Mouse (Mus musculus) adrenal gland, postnatal 36 days (tissue): ENCODE results near the gene Gm19684. TPM values are rescaled to one million over a fixed set of nuclear protein-coding genes. Genes with fewer than 3 reads are reported as not detected.
"Not testable (repeated sequence)": the region's sequence is repeated elsewhere in the genome, so short reads cannot be mapped to it uniquely, and the experiment has no call there.

ENCODE experiments used
- DNase-seq, 2 experiments: peaks; one replicate each; pipeline ENCODE4 v3.0.0; 2021; ENCODE audit warnings: mixed read lengths in 1 of 2
- total RNA-seq, 2 experiments: library from RNA; stranded (reverse); gene quantifications; 2 replicates each; pipeline ENCODE4 v1.2.3; 2021

Gm19684 gene
- total RNA-seq, 2 experiments from 2014 or later = 0.16 to 0.30 TPM

DNA sequence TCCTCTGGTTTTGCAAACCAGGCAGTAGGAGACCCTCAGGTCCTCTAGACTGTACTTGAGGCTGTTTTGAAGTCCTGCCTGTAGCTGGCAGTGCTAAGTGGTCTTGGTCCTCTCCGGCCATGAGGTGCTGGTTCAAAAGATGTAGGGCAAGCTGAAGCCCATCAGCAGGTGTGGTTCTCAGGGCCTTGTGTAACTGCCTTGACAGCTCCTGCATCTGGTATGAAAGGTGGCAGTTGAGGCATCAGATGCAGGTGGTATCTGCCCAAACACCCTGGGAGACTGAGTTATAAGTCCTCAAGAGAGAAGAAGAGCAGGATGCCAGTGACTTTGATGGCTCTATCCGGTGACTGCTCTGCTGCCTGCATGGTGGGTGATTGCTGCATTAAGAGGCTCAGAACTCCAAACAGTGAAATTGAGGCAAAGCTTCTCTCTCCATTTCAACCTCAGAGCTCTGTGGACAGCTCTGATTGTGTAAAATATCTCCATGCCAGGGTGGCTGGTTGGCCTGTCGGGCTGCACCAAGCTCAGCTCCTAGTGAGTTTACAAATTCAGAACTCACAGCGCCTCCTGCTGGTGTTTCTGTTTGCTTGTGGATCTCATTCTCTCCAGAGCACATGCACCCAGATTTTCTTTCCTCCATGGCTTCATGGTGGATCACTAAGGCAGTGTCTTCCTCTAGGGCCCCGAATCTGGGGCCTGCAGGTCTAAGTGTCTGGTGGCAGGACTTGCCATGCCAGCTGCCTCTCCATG, 10.2 kb downstream of the Gm19684 start:
- no peak for DNase-seq

DNA sequence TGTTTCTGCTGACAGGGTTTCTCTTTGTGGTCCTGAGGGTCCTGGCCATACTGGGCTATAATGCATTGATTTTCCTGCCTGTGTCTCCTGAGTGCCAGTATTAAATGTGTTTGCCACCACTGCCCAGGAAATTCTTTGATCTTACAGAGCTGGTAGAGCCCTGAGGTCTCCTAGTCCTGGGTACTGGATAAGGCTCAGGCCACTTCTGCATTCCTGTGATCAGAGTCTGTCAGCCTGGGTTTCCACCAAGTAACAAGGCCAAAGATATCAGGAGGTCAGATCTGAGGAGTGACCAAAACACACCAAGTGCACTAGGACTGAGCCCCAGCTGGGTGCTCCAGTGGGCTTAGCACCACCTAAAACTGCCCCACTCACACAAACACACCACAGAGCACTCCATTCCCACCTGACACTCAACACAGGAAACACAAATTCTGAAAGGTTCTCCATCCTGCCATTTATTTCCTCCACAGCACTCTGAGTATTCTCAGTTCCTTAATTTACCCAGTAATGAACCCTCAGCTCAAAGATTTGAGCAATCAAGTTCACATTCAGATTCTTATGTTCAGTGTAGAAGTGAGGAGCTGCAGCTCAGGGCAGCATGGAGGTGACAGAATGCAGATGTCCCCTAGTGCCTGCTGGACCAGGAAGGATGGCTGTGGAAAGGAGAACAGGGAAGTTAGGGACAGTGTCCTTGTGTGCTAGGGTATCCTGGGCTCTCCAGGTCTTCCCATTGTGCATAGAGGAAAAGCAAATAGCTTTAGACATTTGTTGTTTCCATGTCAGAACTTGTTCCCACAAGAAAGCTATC, 14.1 kb downstream of the Gm19684 start:
- not testable (repeated sequence) for DNase-seq

DNA sequence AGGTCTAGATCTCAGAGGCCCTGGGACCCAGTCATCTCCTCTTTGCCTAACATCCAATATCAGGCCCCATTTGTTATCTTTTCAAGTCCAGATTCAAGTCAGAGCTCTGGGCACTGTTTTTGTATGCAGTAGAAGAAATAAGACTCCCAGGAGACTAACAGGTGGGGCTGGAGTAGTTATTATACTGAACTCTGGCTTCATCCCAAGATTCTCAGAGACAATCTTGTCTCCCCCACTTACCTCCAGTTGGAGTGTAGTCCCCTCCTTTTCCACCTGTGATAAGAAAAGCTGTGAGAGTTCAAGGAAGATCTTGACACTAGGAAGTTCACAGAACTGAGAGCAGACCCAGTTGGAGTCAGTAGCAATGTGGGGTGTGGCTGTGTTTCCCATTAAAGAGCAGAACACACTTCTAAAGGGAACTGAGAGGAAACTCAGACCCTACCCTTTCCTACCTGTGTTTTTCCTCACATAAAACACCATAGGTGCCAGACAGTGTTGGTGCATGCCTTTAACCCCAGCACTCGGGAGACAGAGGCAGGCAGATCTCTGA, 14.9 kb downstream of the Gm19684 start:
- not testable (repeated sequence) for DNase-seq

DNA sequence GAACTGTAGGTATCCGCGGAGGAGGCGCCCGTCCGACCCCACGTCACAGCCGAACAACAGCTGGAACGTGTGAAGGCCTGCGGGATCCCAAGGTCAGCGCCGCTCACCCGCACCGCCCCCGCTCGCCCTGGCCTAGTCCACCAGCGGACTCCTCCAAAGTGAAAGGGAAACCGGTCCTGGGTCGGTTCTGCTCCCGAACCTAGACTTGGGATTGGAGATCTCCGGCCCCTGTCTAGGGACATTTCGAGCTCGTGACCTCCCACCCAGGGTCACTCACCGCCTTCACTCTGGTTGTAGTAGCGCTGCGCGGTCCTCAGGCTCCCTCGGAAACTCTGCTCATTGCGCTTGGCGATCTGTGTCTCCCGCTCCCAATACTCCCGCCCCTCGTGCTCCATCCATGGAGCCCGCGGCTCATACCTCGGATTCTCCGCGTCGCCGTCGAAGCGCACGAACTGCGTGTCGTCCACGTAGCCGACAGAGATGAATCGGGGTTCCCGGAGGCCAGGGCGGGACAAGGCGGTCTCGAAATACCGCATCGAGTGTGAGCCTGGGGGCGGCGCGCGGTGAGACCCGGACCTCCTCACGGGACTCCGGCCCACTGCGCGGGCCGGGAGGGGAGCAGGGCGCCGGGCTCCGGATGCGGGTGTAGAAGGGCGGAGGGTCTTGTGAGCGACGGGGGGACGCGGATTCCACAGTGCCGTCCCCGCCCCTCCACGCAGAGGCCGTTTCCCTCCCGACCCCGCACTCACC, 23.8 kb downstream of the Gm19684 start:
- peak; percentile 15 to 38 for DNase-seq

DNA sequence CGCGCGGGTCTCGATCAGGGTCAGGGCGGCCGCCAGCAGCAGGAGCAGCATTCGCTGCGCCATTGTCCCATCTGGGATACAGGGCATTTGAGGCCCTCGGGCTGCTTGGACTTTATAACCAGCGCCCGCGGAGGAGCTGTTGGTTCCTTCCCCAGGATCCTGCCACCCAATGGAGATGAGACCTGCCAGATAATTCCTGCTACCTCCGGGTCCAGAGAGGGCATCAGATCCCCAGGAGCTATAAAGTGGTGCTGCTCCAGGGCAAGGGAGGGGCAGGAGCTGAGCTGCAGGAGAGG, 24.3 kb downstream of the Gm19684 start:
- DNase-seq = peak in 1 of 2 experiments; percentile 4

DNA sequence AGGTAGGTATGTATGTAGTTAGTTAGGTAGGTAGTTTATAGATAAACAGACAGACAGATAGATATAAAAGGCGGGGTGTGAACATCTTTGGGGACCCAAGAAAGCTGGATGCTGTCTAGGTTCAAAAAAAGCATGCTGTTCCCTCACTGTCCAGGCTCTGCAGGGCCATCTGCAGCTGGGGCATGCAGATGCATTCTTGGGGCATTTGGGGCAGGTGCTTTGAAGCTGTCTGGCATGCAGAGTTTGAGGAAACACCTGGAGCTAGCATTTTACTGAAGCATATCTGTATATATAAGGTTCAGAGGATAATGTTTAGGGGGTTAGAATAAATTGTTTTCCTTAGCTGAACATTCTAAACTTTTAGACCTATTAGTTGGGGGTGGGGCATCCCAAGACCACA, 25.5 kb downstream of the Gm19684 start:
- not testable (repeated sequence) for DNase-seq

DNA sequence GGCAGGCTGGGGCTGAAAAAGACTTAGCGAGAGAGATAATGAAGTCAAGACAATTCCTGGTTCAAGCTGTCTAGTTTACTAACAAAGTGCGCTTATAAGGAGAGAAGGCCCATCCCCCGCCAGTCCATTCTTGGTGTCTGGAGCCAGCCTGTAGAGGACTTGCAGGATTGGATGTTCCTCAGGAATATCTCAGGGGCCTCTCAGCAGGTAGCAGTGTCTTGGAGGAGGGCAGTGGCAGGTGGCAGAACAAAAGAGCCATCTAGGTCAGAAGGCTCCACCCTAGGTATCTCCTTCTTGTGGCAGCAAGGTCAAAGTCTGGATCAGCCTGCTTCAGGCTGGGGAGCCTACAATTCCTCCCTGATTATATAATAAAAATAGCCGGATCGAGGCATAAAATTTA, 27.0 kb downstream of the Gm19684 start:
- DNase-seq = not testable (repeated sequence)

DNA sequence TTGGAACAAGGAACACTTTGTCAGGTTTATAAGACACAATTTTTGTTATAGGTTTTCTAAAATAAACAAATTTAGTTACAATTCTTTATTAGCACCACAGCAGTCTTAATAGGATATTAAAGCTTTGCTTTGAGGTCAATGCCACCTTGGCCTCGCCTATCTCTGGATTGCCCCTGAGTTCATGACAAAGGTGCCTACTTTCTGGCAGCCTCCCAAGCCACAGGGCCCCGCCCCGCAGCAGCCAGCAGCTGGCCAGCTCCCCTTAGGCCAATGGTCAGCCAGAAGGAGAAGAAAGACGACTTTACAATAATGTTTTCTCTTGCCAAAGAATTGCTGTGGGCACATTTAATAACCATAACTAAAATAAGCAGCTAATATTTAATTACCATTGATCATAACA, 29.7 kb downstream of the Gm19684 start:
- not testable (repeated sequence) for DNase-seq

DNA sequence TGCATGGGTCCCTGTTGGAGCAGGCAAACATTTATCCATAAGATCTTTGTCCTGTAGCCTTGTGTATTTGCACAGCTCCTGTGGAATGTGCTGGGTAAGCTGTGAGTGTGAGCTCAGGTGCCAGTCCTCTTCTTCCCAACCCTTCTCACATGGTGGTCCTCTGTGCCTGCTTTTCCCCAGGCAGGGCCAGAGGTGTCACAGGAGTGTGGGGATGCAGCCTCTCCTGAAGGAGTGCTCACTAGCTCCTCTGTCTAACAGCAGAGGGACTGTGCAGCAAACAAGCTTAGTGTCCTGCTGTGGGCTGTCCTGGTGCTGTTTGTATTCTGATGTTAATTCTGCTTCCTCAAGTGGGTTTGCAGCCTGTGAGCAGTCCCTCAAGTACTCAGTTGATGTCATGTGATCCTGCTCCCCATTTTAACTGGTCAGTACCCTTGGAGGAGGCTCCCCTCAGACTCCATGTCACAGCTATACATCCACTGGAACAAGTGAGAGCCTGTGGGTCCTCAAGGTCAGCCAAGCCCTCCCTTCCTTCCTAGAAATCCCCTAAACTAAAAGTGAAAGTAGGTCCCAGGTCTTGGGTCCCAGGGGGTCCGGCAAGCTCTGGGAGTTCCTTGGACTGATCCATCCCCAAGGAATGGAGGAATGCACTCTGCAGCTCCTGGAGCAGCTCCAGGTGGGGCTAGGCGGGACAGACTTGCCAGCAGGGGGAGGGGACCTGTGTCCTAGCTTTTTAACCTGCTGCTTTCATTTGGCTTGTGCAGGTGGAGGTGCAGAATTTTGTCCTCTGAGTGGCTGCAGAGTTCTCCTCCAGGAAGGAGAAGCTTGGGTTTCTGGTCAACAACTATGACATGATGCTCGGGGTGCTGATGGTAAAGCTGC, 33.0 kb downstream of the Gm19684 start:
- no peak for DNase-seq

DNA sequence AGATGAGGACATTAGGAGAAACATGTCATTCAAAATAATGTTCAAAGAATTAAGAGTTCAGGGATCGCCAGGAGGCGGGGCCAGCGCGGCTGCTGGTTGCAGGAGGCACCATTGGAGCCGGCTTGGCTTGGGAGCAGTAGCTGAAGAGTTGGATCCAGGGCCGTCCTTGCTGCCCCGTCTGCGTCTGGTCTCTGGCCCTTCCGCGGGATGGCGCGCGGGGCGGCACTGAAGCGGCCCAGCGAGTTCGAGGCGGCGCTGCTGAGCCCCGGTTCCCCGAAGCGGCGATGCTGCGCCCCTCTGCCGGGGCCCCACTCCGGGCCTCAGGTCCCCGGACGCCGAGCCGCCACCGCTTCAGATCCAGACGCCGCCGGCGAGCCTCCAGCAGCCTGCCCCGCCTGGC, 36.3 kb downstream of the Gm19684 start:
- peak; percentile 34 to 47 for DNase-seq

DNA sequence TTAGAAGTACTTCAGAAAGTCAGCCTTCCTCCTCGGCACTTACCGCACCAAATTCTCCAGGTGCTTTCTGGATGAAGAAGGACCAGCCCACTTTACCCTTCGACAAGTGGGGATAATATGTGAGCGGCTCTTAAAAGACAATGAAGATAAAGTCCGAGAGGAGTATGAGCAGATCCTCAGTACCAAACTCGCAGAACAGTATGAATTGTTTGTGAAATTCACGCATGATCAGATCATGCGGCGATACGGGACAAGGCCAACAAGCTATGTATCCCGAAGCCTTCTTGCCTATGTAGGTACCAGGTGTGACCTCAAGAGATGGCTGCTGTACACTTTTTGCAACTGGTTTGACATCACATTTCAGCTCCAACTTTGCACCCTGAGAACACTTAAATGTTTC, 36.8 kb downstream of the Gm19684 start:
- DNase-seq = not testable (repeated sequence)

DNA sequence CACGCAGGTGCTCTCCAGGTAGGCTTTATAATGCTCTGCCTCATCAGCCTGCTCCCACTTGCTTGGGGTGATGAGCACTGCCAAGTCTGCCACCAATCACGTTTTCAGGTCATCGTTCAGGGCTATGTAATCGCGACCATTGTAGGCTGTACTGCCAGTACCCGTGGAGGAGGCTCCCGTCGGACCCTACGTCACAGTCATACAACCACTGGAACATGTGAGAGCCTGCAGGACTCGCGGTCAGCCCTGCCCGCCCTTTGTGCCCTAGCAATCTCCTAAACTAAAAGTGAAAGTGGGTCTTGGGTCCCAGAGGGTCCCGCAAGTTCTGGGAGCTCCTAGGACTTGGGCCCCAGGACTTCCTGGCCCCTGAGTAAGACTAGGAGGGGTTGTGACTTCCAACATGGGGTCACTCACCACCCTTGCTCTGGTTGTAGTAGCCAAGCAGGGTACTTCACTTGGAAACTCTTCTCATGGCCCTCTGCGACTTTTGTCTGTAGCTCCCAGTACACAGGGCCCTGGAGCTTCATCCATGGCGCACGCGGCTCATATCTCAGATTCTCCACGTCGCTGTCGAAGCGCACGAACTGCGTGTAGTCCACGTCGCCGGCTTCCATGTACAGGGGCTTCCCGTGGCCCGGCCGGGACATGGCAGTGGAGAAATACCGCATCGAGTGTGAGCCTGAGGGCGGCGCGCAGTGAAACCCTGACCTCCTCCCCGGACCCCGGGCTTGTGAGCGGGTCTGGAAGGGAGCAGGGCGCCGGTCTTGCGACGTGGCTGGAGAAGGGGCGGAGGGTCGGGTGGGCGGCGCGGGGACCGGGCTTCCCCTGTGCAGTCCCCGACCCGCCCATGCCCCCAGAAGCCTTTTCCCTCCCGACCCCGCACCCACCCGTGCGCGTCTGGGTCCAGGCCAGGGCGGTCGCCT, 39.9 kb downstream of the Gm19684 start:
- DNase-seq = peak in 1 of 2 experiments; percentile 2

DNA sequence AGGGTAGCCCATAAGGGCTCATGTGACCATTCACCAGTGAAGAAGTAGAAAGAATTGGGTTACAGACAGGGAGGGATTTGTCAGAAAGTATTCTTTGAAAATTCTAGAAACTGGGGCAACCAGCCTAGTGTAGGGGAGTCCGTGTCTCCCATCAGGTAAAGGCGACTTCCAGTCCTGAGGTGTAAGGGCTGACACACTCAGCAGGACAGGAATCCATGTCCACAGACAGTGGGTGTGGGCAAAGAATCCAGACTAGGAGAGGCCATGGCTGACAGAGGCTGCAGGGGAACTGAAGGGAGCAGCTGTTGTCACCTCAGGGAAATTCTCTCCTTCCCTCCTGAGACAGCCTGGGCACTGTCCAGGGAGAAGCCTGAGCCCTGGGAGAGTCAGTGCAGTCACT, 45.4 kb downstream of the Gm19684 start:
- DNase-seq = not testable (repeated sequence)

DNA sequence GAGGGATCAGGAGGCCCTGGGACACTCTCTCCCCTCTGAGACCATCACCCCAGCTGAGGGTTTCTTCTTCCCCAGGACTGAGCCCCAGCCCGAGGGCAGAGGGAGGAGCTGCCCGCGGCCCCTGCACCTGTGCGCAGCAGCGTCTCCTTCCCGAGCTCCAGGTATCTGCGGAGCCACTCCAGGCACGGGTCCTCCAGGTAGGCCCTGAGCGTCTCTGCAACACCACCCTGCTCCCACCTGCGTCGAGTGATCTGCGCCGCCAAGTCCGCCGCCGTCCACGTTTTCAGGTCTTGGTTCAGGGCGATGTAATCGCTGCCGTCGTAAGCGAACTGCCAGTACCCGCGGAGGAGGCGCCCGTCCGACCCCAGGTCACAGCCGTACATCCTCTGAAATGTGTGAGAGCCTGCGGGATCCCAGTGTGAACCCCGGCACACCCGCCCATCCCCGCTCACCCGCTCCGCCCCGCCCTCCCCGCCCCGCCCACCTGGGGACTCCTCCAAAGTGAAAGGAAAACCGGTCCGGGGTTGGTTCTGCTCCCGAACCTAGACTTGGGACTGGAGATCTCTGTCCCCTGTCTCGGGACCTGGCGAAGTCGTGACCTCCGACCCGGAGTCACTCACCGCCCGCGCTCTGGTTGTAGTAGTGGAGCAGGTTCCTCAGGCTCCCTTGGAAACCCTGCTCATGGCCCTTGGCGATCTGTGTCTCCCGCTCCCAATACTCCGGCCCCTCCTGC, 46.0 kb downstream of the Gm19684 start:
- DNase-seq = peak; percentile 7 to 19

DNA sequence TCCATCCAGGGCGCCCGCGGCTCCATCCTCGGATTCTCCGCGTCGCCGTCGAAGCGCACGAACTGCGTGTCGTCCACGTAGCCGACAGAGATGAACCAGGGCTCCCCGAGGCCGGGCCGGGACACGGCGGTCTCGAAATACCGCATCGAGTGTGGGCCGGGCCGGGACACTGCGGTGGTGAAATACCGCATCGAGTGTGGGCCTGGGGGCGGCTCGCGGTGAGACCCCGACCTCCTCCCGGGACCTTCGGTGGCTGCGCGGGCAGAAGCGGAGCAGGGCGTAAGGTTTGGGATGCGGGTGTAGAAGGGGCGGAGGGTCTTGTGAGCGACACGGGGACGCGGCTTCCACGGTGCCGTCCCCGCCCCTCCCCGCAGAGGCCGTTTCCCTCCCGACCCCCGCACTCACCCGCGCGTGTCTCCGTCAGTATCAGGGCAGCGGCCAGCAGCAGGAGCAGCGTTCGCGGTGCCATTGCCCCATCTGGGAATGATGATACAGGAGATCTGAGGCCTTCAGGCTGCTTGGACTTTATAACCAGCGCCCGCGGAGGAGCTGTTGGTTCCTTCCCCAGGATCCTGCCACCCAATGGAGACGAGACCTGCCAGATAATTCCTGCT, 46.7 kb downstream of the Gm19684 start, which contains the start of gene Gm8909:
Gene Gm8909, minus strand, starts transcription at position 499 of the 614 bp plus-strand sequence.
- DNase-seq = peak in 1 of 2 experiments; percentile 44

DNA sequence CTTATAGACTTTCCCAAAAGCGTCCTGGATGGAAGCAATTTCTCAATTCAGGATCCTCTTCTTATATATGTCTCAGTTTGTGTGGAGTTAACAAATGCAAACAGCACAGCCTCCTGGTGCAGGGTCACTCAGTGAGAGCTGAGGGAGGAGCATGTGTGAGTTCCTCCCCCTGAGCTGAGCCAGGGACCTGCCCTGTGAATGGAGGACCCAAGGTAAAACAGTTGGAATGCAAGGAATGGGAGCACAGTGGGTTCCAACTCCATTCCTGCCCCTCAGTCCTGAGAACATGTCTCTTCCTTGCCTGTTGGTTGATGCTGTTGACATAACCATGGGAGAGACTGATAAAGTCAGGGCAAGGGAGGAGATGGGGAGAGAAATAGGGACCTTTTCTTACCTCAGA, 47.6 kb downstream of the Gm19684 start:
- DNase-seq = not testable (repeated sequence)

DNA sequence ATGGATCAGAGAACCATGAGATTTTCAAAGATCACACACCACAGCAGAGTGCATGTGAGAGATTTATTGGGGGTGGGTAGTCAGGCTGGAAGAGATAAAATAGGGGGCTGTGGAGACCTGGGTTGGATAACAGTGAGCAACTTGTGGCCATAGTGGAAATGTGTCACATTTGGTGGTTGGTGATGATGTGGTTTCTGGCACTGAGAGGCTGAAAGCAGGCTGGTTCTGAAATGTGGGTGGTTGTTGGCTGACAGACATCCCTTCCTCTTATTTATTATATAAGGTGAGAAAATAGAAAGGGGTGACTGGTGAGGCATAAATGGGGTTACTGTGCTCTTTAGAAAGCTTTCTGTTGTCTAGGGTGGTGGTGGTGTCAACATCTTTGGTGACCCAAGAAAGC, 48.3 kb downstream of the Gm19684 start:
- no peak for DNase-seq

DNA sequence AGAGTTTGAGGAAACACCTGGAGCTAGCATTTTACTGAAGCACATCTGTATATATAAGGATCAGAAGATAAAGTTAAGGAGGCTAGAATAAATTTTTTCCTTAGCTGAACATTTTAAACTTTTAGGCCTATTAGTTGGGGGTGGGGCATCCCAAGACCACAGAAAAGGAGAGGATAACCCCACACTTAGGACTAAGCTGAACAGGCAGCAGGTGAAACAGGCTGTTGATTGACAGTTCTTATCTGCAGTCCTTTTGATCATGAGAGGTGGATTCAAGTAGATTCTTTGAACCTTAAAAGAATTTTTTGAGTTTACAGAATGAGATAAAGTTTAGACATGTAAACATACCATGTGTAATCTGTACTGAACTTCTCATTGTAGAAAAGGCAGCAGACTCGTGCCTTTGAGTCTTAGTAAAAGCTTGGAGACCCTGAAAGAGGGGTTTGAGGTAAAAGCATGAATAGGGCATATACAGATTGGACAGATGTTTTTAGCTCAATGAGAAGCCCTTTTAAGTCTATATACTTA, 48.9 kb downstream of the Gm19684 start:
- no peak for DNase-seq

DNA sequence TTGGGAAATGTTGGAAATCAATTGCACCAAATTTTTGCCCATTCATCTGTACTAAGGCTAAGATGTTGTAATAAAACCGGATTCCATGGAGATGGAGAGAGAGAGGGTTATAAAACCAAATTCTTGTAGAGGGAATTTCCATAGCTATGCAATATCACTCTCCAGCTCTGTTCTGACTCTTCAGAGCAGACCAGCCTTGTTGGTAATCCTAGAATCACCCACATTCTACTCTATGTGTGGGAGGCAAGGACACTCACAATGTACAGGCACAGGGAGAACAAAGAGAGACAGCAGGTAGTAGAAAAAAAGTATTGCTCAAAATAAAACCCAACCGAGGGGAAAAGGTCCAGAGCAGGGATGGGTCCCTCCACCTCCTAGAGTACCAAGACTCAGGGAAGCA, 54.7 kb downstream of the Gm19684 start:
- DNase-seq = not testable (repeated sequence)
